Mouse (Mus musculus) layer of hippocampus, adult 9-10 months (tissue): Measurements from ENCODE around the gene Gm11985.
"Not testable (repeated sequence)": the region's sequence is repeated elsewhere in the genome, so short reads cannot be mapped to it uniquely, and the experiment has no call there.

Experiments used
- DNase-seq: peaks from one replicate; pipeline ENCODE4 v3.0.0; 2022; ENCODE audit warnings: low spot score

The Gm11985 gene

DNA sequence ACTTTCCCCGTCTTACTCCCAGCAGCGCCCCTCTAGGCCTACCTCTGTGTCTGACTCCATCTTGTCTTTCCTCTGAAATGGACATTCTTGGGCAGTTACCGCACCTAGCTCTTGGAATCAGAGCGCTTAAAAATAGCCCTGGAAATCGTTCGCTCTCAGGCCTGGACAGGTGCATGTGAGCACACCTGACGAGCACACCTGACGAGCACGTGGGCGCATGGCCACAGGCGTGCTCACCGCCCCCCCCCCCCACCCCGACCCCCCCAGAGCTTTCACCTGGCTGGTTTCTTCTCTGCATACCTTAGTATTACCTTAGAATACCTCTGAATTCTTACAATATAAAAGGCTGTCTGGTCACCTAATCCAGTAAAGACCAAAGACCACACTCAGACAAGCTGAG is at the start of gene Gm11985:
Gene Gm11985, minus strand, starts transcription at position 101 of the 400 bp plus-strand sequence.
- no peak for DNase-seq

DNA sequence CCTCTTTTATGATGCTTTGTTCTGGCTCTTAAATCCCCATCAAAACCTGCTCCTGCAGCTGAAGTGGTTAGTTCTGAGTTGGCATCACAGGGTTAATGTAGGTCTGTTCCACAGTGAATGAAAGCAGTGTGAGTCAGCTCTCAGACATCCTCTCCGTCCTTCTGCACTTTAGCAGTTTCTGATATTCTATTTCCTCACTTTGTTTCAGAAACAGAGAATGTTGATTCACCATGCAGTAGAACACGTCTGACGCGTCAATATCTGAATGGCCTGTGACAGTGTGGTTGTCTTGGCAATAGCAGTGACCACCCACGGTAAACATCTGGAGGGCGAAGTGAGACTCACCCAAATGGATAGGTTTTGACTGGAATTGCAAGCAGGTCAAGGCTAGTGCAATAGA is 49.3 kb upstream of the Gm11985 start:
- no peak for DNase-seq

DNA sequence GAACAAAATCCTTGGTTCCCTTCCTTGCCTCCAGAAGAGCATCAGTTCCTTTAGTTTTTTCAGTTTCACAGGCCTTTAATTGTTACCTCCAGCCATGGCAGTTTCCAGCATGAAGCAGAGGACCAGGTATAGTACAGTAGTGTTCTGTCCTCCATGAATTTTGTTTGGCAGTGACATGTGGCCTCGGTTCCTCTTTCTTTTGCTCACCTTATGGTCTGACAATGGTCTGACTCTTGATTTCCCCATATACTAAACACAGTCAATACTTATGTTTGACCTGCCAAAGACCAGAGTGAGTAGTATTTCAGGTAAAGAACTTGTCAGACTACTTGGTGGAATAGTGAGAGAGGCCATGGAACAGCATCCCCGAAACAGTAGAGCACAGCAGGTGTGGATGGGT is 48.4 kb upstream of the Gm11985 start:
- DNase-seq: no peak

DNA sequence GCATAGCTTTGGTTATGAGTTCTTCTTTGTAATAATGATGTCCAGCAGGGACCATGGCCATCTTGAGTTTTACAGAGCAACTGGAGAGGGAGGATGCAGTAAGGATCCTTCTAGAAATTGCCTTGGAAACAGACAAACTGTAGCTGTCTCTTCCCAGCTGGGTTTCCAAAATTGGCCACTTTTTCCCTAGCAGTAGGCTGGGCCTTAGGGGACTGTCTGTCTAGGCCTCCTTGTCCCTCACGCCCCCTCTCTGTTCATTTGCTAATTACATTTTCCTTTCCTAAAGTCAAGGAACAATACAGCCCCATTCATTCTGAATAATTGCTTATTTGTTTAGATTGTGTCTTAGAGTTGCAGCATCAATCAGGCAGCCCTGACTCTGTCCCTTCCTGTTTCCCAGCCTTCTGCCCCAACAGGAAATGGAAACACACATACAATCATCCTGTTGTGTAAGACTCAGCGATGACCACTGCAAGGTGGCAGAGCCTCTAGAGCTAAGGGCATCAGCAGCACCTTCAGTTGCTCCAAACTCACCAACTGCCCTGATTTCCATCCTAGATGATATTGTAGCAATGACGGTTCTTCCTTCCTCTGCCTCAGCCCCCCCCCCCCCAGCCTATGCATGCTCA is 46.7 kb upstream of the Gm11985 start:
- DNase-seq: no peak

DNA sequence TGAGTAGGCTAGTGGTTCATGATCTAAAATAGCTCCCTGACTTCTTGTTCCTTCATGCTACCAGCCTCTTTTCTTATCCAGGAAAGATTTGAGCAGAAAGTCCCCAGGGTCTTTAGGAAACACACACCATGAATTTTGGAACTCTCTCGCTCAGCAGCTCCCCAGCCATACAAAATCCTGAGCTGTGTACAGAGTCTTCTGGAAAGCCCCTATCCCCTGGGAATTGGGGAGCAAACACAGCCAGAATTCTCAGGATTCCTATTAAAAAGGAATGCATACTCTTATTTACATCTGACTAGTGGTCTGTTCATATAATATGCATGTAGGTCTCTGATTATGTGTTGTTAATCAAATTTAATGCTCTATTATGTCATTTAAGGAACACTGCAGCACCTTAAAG is 46.1 kb upstream of the Gm11985 start:
- DNase-seq: no peak

DNA sequence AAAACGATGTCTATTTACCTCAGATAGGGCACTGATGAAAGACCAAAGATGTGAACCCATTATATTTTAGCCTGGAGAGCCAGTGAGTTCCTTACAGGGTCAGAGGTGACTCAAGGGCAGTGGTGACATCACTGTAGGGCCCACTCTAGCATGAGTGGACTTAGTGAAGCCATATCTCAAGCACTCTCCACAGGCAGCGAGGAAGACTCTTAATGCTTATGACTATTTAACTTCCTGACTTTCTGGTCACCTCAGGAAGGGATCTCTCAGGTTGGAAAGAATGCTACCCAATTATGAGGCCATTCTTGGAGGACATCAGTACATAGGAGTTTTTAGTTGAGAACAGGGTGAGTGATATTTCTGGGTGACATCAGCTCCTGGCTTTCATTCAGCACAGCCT is 45.0 kb upstream of the Gm11985 start:
- DNase-seq: no peak

DNA sequence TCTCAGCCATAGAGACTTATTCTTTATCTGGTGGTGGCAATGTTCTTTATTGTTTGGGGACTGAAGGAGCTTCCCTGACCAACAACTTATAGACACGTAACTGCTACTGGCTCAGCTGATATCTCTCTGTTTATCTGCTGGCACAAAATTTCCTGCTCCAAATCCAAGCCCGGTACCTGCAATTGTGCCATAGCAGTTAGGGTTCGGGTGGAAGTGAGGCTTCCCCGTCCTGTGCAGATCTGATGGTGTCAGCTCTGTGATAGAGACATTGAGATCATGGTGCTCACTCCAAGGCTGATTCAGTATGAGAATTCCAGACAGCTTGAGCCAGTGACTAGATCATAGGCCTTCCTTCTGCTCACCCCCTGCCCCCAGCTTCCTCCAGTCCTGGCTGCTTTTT is 43.6 kb upstream of the Gm11985 start:
- no peak for DNase-seq

DNA sequence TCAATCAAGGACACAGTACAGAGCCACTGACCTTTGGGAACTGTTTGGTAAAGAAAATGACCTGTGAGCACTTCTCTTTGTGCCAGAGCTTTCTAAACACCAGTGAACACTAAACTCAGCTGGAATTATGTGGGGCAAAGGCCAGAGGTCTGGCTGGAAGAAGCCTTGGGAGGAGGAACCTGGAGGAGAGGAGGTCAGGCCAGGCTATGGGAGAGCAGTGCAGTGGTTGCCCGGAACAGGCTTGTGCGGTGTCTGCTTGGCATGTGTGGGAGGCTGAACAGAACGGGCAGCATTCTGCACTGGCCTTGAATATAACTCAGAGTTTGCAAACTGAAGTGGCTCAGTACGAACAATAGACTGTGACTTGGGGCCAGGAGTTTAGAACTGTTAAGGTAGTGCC is 41.6 kb upstream of the Gm11985 start:
- no peak for DNase-seq

DNA sequence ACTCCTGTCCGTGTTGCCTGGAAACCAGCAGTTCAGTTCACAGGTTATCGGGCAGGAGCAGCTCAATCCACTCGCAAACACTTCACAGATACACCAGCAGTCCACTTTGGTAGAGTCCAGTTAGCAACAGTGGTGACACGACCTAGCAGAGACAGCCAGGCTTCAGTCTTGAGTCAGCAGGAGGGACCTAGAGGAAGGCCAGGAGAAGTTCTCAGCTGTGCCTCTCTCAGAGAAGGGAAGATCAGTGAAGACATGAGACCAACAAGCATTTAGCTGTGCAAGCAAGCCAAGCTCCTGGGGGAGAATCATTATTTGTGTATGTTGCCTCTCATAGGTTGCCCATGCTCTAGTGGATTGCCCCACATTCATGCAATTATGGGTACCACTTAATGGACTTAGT is 39.7 kb upstream of the Gm11985 start:
- no peak for DNase-seq

DNA sequence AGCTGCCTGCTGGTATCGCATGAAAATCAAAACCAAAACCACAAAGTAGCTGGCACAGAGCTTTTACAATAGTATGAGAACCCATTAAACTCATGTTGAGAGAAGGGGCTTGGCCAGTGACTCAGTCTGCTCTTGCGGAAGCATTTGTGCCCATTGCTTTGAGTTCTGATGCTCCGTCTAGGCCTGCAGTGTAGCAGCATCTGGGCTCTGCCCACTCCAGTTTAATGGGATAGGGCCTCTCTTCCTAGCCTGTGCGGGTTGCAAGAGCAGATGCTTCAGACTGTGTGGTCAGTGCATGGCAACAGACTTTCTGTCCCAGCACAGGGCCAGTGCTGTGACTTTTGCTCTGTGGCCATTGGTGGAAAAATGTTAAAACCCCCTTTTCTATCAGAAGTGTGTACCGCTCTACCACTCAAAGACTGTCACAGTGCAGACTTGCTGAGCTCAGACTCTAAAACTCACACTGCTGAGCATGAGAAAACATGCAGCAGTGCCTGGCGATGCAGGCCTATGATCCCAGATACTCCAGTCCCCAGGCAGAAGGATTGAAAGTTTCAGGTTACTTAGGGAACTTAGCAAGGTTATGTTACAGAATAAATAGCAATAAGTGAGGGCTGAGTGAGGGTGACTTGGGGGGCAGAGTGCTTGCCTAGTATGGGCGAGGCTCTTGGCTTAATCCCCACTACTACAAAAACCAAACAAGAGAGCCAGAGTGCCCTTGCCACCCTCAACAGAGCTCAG is 38.6 kb upstream of the Gm11985 start:
- DNase-seq: no peak

DNA sequence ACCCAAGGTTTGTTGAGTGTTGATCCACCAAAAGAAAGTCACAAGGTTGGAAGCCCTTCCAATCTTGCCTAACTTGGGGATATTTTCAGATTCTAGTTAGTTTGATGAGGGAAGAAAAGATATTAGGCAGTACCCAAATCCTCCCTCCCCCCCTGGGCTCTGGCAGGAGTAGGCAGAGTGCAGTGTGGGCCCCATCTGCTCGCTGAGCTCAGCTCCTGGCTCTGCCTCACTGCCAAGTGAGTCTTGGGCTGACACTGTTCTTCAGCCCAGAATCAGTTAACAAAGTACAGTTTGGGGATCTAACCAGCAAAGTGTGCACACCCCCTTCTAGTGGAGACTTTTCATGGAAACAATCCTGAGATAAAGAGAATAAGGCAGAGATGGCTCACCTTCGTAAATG is 37.8 kb upstream of the Gm11985 start:
- no peak for DNase-seq

DNA sequence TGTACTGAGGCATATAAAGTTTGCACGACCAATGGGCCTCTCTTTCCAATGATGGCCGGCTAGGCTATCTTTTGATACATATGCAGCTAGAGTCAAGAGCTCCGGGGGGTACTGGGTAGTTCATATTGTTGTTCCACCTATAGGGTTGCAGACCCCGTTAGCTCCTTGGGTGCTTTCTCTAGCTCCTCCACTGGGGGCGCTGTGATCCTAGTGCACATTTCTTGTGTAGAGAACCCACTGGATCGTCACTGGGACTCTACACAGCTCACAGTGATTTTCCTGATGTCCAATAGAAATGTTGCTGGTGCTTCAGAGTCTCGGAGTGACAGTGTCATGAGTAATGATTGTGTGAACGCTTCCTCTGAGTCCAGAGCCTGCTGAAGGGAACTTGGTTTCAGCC is 33.5 kb upstream of the Gm11985 start:
- not testable (repeated sequence) for DNase-seq

DNA sequence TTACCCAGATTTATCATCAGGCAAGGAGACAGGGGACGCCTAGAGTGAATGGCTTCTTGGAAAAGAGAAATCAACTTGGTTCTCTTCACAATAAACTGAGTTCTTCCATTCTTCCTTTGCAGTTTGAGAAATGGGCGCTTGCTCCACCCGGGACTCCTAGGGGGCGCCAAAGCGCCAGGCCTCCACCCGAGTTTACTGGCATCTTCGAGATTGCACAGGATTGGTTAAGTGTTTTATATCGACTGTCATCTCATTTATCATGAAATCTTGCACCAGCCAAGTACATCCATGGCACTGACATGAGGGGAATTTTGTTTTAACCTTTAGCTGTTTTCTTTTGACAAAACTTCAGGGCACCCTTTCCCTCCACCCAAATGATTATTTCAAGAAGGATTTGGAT is 27.3 kb upstream of the Gm11985 start:
- DNase-seq: no peak

DNA sequence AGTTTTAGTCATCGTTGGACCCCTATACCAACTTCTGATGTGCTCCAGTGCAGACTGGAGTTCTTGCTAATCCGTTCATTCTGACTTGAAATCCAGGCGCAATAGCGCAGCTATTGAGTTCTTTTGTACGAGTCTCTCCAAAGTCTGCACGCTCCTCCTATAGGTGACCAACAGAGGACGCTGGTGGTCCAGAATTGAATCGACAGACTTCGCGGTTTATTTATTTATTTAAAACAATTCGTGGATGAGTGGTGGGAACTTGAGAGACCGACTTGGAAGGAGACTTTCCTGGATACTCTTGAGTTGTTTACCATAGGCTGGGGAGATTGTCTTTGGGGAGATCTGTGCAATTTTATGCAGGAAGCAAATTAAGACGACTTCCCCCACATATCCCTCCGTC is 26.4 kb upstream of the Gm11985 start:
- DNase-seq: no peak

DNA sequence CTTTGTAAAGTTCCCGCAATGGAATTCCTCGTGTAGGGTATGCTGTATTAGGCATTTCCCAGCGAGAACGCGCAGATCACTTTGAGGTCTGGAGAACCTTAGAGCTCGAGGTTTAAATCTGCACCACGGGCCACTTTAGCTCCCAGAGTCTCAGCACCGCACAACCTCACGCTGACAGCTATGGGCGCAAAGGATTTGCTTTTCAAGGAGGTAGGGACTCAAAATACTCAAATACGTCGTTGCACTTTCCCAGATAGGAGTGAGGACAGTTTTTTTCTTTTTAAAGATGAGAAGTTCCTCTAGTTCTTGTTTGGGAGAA is 25.9 kb upstream of the Gm11985 start:
- no peak for DNase-seq

DNA sequence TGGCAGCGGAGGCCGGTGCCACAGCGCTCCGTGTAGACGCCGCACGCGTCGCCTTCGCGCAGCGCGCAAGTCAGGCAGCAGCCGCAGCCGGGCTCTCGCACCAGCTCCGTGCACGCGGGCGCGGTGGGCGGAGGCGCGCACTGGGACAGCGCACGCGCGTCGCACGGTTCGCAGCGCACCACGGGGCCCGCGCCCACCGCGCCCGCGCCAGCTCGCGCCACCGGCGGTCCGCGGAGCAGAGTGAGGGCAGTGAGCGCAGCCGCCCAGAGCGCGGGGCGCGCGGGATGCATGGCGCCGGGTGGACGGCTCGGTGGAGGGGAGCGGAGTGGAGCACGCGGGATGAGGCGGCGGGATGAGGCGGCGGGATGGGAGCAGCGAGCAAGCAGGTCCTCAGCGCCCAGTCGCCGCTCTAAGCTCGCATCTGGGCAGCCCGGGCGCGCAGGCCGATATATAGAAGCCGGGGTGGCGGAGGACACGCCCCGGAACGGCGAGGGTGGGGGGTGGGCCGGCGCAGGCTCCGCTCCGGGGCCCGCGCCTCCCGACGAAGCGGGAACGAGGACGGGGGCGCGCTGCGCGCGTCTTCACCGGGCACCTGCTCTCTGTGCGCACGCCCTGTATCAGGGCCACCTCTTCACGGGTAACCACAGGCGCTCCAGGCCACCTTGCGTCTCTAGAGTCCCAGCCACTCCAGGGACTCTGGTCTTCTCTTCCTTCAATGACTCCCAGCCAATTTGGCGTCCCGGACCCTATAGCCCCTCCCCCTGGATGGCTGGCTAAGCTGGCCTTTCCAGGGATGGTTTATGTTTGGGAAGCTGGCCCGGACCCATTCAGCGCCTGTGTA is 25.4 kb upstream of the Gm11985 start, which contains the start of gene Igfbp3:
Gene Igfbp3, minus strand, starts transcription at position 423 of the 841 bp plus-strand sequence.
- DNase-seq: no peak

DNA sequence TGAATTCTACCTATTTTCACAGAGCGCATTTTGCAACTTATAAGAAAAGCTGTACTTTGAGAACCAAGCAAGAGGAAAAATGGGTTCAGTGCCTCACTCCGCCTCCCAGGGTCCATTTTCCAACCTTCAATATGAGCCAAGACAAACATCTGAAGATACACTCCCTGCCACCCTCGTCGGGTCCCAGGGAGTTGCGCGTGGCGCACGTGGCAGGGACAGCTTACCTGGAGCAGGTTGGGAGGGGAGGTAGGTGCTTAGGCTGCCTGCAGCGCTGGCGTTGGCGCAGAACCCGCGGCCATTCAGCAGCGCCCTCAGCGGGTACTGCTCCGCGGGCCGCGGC is 24.8 kb upstream of the Gm11985 start:
- no peak for DNase-seq

DNA sequence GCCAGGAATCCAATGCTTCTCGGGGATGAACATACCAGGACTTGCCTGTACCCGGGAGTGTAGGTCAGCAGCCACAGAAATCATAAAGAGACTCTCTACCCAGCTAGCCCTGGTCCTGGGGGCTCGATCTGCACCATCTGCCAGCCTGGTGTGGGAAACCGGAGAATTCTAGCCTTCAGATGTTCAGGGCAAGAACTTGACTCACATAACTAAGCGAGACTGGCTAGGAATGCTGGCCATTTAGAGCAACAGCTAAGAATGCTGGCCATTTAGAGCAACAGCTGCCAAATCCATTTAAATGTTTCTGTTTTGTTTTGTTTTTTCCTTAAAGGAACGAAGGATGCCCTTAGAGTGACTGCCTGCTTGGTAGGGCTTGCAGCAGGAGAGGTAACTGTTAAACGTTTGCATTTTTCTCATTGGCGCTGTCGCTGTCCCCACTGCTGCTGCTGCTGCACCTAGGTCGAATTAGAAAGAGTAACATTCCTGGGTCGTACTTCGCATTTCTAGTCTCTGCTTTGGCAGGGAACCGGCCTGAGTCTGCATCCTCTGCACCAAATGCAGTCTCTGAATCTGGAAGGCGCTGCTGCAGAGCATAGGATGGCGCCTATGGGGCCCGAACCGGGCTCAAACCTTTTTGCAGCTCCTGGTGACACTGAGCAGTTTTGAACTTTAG is 23.9 kb upstream of the Gm11985 start:
- DNase-seq: no peak

DNA sequence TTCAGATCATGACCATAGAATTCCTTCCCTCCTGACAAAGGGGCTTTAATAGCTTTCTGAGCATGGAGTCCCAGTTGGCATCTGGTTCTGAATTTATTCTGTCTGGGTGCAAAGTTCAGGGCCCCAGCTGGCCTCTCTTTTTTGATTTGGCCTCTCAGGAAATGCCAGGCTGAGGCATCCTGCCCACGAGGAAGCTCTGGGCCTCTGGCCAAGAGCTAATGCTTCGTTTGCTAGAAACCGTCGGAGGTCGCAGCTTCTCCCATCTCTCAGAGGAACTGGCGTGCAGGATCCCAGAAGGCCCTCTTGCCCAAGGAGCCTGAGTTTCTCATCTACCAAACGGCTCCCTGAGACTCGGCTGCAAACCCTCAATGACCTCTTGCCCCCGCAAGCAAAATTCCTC is 22.8 kb upstream of the Gm11985 start:
- no peak for DNase-seq

DNA sequence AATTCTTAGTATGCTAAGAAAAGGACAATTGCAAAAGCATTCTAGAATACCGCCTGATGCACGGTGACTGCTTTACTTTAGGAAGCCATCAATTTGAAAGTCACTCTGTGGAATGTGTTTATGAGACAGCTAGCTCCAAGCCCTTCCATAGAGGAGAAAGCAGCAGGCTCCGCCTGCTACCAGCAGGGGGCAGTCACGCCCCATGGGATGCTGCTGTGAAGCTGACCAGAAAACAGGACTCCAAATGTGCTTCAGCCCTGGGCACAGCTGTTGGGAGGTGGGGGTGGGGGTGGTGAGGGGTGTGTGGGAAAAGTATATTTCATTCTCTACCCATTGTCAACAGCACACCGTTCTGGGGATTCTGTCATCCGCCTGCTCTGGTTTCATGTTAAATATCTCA is 22.0 kb upstream of the Gm11985 start:
- peak; percentile 51 for DNase-seq

DNA sequence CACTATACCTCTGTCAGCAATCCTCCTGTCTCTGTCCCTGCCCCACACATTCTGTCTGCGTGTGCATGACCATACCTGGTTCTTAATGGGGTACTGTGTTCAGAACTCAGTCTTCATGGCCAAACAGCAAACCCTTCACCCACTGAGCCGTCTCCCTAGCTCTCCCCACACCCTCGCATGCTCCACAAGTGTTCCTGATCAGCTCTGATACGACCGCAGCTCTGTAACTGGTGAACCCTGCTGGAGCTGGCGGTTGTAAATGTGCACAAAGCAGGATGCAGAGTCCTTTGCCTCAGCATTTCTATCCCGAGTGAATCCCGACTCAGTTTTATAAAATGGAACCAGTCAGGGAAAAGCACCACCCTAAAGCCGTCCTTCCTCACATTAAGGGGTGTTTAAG is 15.5 kb upstream of the Gm11985 start:
- no peak for DNase-seq

DNA sequence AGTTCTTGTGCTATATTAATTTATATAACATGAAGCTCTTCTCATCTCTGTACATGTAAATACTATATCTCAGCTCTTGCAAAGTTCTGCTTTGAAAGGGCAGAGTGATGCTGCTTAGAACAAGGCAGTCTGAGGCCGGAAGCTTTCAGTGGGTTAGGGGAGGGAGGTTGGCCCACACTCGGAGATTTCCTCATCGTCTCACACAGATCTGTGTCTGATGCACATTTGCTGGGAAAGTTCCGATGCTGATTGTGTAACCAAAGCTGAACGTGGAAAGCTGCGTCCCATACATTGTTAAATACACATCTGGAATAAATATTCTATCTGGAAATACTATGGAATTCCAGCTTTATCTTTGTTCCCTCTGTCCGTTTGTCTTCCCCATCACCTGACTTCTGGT is 13.8 kb upstream of the Gm11985 start:
- no peak for DNase-seq

DNA sequence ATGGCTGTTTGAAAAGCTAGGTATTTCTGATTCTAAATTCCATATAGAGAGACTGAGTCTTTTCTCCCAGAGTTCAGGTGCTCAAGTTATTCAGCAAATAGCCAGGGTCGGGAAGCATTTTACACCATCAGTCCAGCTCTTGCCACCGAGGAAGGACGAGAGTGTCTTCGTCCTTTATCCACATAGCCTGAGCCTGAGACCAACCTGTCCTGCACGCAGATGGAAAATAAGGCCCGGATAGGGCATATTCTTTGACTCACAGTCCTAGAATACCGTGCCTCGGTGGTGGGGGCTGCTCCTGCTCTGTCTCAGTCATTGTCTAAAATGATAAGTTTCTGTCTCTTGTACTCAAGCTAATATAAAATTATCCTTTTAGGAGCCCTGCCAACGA is 12.0 kb upstream of the Gm11985 start:
- no peak for DNase-seq
